Mouse (Mus musculus): ENCODE data around the gene Rab30. TPM values are rescaled to one million over a fixed set of nuclear protein-coding genes. Genes with fewer than 3 reads are reported as not detected.

Rab30 gene
- polyA plus RNA-seq, 1 experiment: 23.0 TPM

- Histone ChIP-seq H3K27ac (ENCODE audit: insufficient read depth, low read length) (no peak overlapping the region), H3K4me1 (ENCODE audit: control insufficient read depth, insufficient read depth, low read length) (no peaks in the 10 kb centered on the region), H3K27me3 (ENCODE audit: control insufficient read depth, insufficient read depth, low read length) (no peaks in the 10 kb centered on the region), H3K4me3 (replicated peaks; ENCODE audit: insufficient read depth, low read depth, low read length) (no peak overlapping the region)
- TF ChIP-seq POLR2A (IDR thresholded peaks at IDR 0.05; ENCODE audit: borderline replicate concordance, insufficient read depth, low read length) (no peak), CTCF (IDR thresholded peaks at IDR 0.05; ENCODE audit: borderline replicate concordance, insufficient read depth, low read depth, low read length) (no peak)
- no peak for DNase-seq
- 73% methylated on average over 1 of the region's 1 CpGs for WGBS
These were observed 3.8 kb upstream of the Rab30 start for GRCm38 (mm10) chr7:92737560-92737959.

DNA sequence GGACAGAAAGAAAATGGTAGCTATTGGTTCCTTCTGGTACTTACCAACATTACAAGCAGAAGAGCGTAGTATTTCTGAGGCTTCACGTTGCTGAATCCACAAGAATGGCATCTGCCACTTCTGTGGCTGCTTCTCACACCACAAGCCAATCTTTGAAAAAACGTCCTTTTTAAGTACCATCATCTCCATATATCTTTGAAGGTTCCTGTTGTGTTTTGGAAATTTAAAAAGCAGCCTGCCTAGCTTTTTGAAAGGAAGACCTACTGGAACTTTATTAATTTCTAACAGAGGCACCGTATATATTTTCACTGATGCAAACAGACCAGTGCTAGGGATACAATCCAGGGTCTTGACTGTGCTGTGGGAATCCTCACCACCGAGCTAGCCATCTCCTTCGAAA, 1.4 kb upstream of the Rab30 start:
- no peaks in the 10 kb centered on the region; the same call in 1 of the 2 replicates for H3K4me1 ChIP-seq (ENCODE audit: control insufficient read depth, insufficient read depth, low read length)
- DNase-seq: no peak
- H3K4me3 ChIP-seq (replicated peaks; ENCODE audit: insufficient read depth, low read depth, low read length): peak overlapping the region; percentile 81
- WGBS: 8% methylated on average over 6 of the region's 6 CpGs
- no peaks in the 10 kb centered on the region for H3K27me3 ChIP-seq (ENCODE audit: control insufficient read depth, insufficient read depth, low read length)
- H3K27ac ChIP-seq (ENCODE audit: insufficient read depth, low read length): no peak overlapping the region
- TF ChIP-seq POLR2A (IDR thresholded peaks at IDR 0.05; ENCODE audit: borderline replicate concordance, insufficient read depth, low read length): no peak
- no peak for TF ChIP-seq CTCF (IDR thresholded peaks at IDR 0.05; ENCODE audit: borderline replicate concordance, insufficient read depth, low read depth, low read length)

GRCm38 (mm10) chr7:92740411-92741115, 840 bp upstream of the Rab30 start:
- under 1% methylated on average over 23 of the region's 23 CpGs for WGBS
- Histone ChIP-seq H3K27me3 (ENCODE audit: control insufficient read depth, insufficient read depth, low read length) (no peaks in the 10 kb centered on the region), H3K4me1 (ENCODE audit: control insufficient read depth, insufficient read depth, low read length) (no peaks in the 10 kb centered on the region; the same call in 1 of the 2 replicates), H3K4me3 (replicated peaks; ENCODE audit: insufficient read depth, low read depth, low read length) (peak overlapping the region; percentile 81), H3K27ac (ENCODE audit: insufficient read depth, low read length) (peak overlapping the region; percentile 79)
- no peak for TF ChIP-seq CTCF (IDR thresholded peaks at IDR 0.05; ENCODE audit: borderline replicate concordance, insufficient read depth, low read depth, low read length)
- 0 out of 2 replicates have a peak, but pooled peaks have one; percentile 11 for TF ChIP-seq POLR2A (IDR thresholded peaks at IDR 0.05; ENCODE audit: borderline replicate concordance, insufficient read depth, low read length)
- no peak for DNase-seq

DNA sequence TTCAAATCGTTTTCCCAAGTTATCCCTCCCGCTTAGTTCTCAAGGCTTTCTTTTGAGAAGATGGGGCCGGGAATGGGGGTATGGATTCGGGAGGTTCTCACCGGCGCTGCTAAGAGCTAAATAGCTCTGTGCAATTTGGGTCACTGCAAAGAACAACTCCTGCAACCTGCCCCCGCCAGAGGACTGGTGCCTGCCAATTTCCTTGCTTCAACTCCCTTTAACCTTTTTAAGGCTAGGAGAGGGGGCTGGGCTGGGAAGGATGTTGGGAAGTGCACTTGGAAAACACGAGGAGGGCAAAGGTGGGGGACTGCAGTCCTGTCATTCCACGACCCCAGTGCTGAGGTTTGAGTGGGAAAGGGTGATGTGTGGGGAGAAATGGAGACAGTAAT, 452 bp downstream of the Rab30 start:
- Histone ChIP-seq H3K4me1 (ENCODE audit: control insufficient read depth, insufficient read depth, low read length) (no peaks in the 10 kb centered on the region; the same call in 1 of the 2 replicates), H3K27me3 (ENCODE audit: control insufficient read depth, insufficient read depth, low read length) (no peaks in the 10 kb centered on the region), H3K4me3 (replicated peaks; ENCODE audit: insufficient read depth, low read depth, low read length) (peak overlapping the region; percentile 93), H3K27ac (ENCODE audit: insufficient read depth, low read length) (peak overlapping the region; percentile 91)
- peak; percentile 73 for DNase-seq
- TF ChIP-seq CTCF (IDR thresholded peaks at IDR 0.05; ENCODE audit: borderline replicate concordance, insufficient read depth, low read depth, low read length) (no peak), POLR2A (IDR thresholded peaks at IDR 0.05; ENCODE audit: borderline replicate concordance, insufficient read depth, low read length) (no peak)
- 0% methylated on average over 9 of the region's 9 CpGs for WGBS

GRCm38 (mm10) chr7:92742341-92742741, 938 bp downstream of the Rab30 start:
- peak; percentile 41 to 43 for DNase-seq
- Histone ChIP-seq H3K27ac (ENCODE audit: insufficient read depth, low read length) (peak overlapping the region; percentile 91; the same call in 1 of the 2 replicates), H3K4me3 (replicated peaks; ENCODE audit: insufficient read depth, low read depth, low read length) (peak overlapping the region; percentile 93), H3K27me3 (ENCODE audit: control insufficient read depth, insufficient read depth, low read length) (no peaks in the 10 kb centered on the region), H3K4me1 (ENCODE audit: control insufficient read depth, insufficient read depth, low read length) (no peaks in the 10 kb centered on the region; the same call in 1 of the 2 replicates)
- WGBS: under 1% methylated on average over 16 of the region's 16 CpGs
- no peak for TF ChIP-seq POLR2A (IDR thresholded peaks at IDR 0.05; ENCODE audit: borderline replicate concordance, insufficient read depth, low read length)
- no peak for TF ChIP-seq CTCF (IDR thresholded peaks at IDR 0.05; ENCODE audit: borderline replicate concordance, insufficient read depth, low read depth, low read length)

GRCm38 (mm10) chr7:92742774-92743173, 1.4 kb downstream of the Rab30 start:
- H3K27ac ChIP-seq (ENCODE audit: insufficient read depth, low read length): no peak overlapping the region
- TF ChIP-seq POLR2A (IDR thresholded peaks at IDR 0.05; ENCODE audit: borderline replicate concordance, insufficient read depth, low read length): no peak
- TF ChIP-seq CTCF (IDR thresholded peaks at IDR 0.05; ENCODE audit: borderline replicate concordance, insufficient read depth, low read depth, low read length): no peak
- under 1% methylated on average over 6 of the region's 6 CpGs for WGBS
- H3K4me1 ChIP-seq (ENCODE audit: control insufficient read depth, insufficient read depth, low read length): no peaks in the 10 kb centered on the region; the same call in 1 of the 2 replicates
- no peaks in the 10 kb centered on the region for H3K27me3 ChIP-seq (ENCODE audit: control insufficient read depth, insufficient read depth, low read length)
- peak overlapping the region; percentile 93 for H3K4me3 ChIP-seq (replicated peaks; ENCODE audit: insufficient read depth, low read depth, low read length)
- DNase-seq: peak in 1 of 2 experiments; percentile 29

GRCm38 (mm10) chr7:92743325-92743724, 1.9 kb downstream of the Rab30 start:
- TF ChIP-seq POLR2A (IDR thresholded peaks at IDR 0.05; ENCODE audit: borderline replicate concordance, insufficient read depth, low read length) (no peak), CTCF (IDR thresholded peaks at IDR 0.05; ENCODE audit: borderline replicate concordance, insufficient read depth, low read depth, low read length) (no peak)
- Histone ChIP-seq H3K27me3 (ENCODE audit: control insufficient read depth, insufficient read depth, low read length) (no peaks in the 10 kb centered on the region), H3K4me3 (replicated peaks; ENCODE audit: insufficient read depth, low read depth, low read length) (peak overlapping the region; percentile 28), H3K27ac (ENCODE audit: insufficient read depth, low read length) (no peak overlapping the region), H3K4me1 (ENCODE audit: control insufficient read depth, insufficient read depth, low read length) (no peaks in the 10 kb centered on the region; the same call in 1 of the 2 replicates)
- WGBS: 14% methylated on average over 6 of the region's 6 CpGs
- DNase-seq: no peak

DNA sequence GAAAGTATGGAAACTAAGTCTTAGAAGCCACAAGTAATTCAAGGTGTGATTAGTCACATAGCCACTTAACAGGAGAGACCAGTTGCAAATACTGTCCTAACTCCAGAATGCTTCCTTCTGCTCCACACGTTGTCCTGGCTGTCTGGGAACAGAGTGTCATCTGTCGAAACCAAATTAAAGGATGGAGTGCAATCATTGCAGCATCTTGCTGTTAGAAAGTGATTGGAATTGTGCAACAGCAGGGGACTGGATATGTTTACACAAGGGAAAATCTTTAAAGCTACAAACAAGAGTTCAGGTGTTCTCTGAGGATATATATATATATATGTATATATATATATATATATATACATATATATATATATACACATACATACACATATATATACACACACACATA, 9.0 kb downstream of the Rab30 start:
- 35% methylated on average over 2 of the region's 2 CpGs for WGBS

More for the DNA sequence above, 9.0 kb downstream of the Rab30 start:
- H3K4me3 ChIP-seq (replicated peaks; ENCODE audit: insufficient read depth, low read depth, low read length): no peak overlapping the region
- H3K27ac ChIP-seq (ENCODE audit: insufficient read depth, low read length): no peak overlapping the region
- TF ChIP-seq CTCF (IDR thresholded peaks at IDR 0.05; ENCODE audit: borderline replicate concordance, insufficient read depth, low read depth, low read length) (no peak), POLR2A (IDR thresholded peaks at IDR 0.05; ENCODE audit: borderline replicate concordance, insufficient read depth, low read length) (no peak)
- H3K4me1 ChIP-seq (ENCODE audit: control insufficient read depth, insufficient read depth, low read length): no peaks in the 10 kb centered on the region
- no peaks in the 10 kb centered on the region for H3K27me3 ChIP-seq (ENCODE audit: control insufficient read depth, insufficient read depth, low read length)
- DNase-seq: no peak

Measured in cerebellum, adult 2 months (tissue).